Mouse (Mus musculus) gastrocnemius, adult 2 months (tissue): ENCODE results near the gene Slc30a4. TPM values are rescaled to one million over a fixed set of nuclear protein-coding genes. Genes with fewer than 3 reads are reported as not detected.

Experiments used
- DNase-seq: peaks from one replicate; pipeline ENCODE4 v3.0.0; 2022
- H3K27ac ChIP-seq: fragments of 200-600 bp; 2 replicates; pipeline ENCODE4 v1.8.1; 2022; ENCODE audit warnings: mild to moderate bottlenecking
- H3K4me3 ChIP-seq: fragments of 200-600 bp; 2 replicates; pipeline ENCODE4 v1.8.1; 2022; ENCODE audit warnings: mild to moderate bottlenecking, moderate library complexity
- CTCF ChIP-seq: fragments of 200-600 bp; IDR thresholded peaks from 2 replicates; pipeline ENCODE4 v1.8.1; 2022; ENCODE audit warnings: antibody characterized with exemption, mild to moderate bottlenecking, moderate library complexity
- intact Hi-C: fragments of 180-260 bp; cut with DNase I; formaldehyde crosslinking; loops from one replicate; pipeline ENCODE4 v1.15.1; 2025
- microRNA-seq: library from miRNA; unstranded; fragments of <30 nt; microRNA quantifications from one replicate; pipeline ENCODE4 v1.2.0, GENCODE M21; 2021
- total RNA-seq, 2 experiments: library from RNA; stranded (reverse); gene quantifications; 2 replicates each; pipeline ENCODE4 v1.2.3; 2021

The Slc30a4 gene
- total RNA-seq, 2 experiments from 2014 or later: 14.4 to 14.8 TPM

- H3K4me3 ChIP-seq: peak within 1 kb of the TSS; percentile 75
- intact Hi-C loops: loop anchor here (10.0 kb wide), 2 partner anchors 118 to 262 kb away; no protein-coding TSS in a partner anchor
- H3K27ac ChIP-seq: no peak within 1 kb of the TSS
- no peak for DNase-seq
- TF ChIP-seq CTCF: no peak
These were observed 65.8 kb downstream of the Slc30a4 start, which contains the start of gene AA467197 for GRCm38 (mm10) chr2:122636686-122637085. AA467197 (plus strand) TSS chr2:122636986.

Small RNA genes within 50 kb of the gene (microRNA-seq; reads per million reads assigned to microRNA genes)
- not detected for gene Mir147

Other genes with a start within 250 kb of the Slc30a4 start
- gene Gm14085, start 217.7 kb downstream of the Slc30a4 start, total RNA-seq: under 1 TPM; 0.08 to 0.20 TPM
- gene Gatm, start 91.4 kb downstream of the Slc30a4 start, total RNA-seq: 1 to 10 TPM; 3.9 to 4.5 TPM
- under 1 TPM in 1 of 2 experiments, not detected in 1; 0.54 TPM for gene AA467197, start 65.7 kb downstream of the Slc30a4 start, total RNA-seq
- gene Bloc1s6, start 35.8 kb upstream of the Slc30a4 start, total RNA-seq: 10 to 100 TPM; 14.5 to 20.6 TPM
- gene Sqor, start 62.6 kb upstream of the Slc30a4 start, total RNA-seq: 10 to 100 TPM; 30.5 to 30.9 TPM